Mouse (Mus musculus) liver, postnatal 0 days (tissue): ENCODE measurements around the gene Ube2t. TPM values are rescaled to one million over a fixed set of nuclear protein-coding genes. Genes with fewer than 3 reads are reported as not detected.

ENCODE experiments used
- ATAC-seq: fragments of 200-750 bp; cut with Nextera tagmentation; 2 replicates; pipeline ENCODE4 v1.8.0; 2017; ENCODE audit warnings: mild to moderate bottlenecking, moderate library complexity
- DNase-seq: peaks from one replicate; pipeline ENCODE4 v3.0.0-alpha.2; 2016
- H3K27ac ChIP-seq: fragments of 300-500 bp; sonication (generic); 2 replicates; pipeline ENCODE4 v1.5.1; 2014; ENCODE audit warnings: antibody characterized with exemption, moderate library complexity, mild to moderate bottlenecking, low read depth
- H3K27me3 ChIP-seq: fragments of 300-500 bp; sonication (generic); 2 replicates; pipeline ENCODE4 v1.6.1; 2014; ENCODE audit warnings: low read length, control low read depth, mixed read lengths; ENCODE audit not compliant: insufficient read depth
- H3K36me3 ChIP-seq: fragments of 300-500 bp; sonication (generic); replicated peaks from 2 replicates; pipeline ENCODE4 v1.6.1; 2014; ENCODE audit warnings: mild to moderate bottlenecking, control low read depth, low read length, moderate library complexity, mixed read lengths; ENCODE audit not compliant: insufficient read depth
- H3K4me1 ChIP-seq: fragments of 300-500 bp; sonication (generic); 2 replicates; pipeline ENCODE4 v1.6.1; 2014; ENCODE audit warnings: antibody characterized with exemption, mild to moderate bottlenecking, control low read depth; ENCODE audit not compliant: insufficient read depth
- H3K4me2 ChIP-seq: fragments of 300-500 bp; sonication (generic); 2 replicates; pipeline ENCODE4 v1.6.1; 2014; ENCODE audit warnings: low read depth, mild to moderate bottlenecking, low read length, moderate library complexity, mixed read lengths
- H3K4me3 ChIP-seq: fragments of 300-500 bp; sonication (generic); 2 replicates; pipeline ENCODE4 v1.5.1; 2014; ENCODE audit warnings: low read depth, low read length
- H3K9ac ChIP-seq: fragments of 300-500 bp; sonication (generic); replicated peaks from 2 replicates; pipeline ENCODE4 v1.6.1; 2014; ENCODE audit warnings: mild to moderate bottlenecking, moderate library complexity
- H3K9me3 ChIP-seq: fragments of 300-500 bp; sonication (generic); 2 replicates; pipeline ENCODE4 v1.6.1; 2016; ENCODE audit warnings: mild to moderate bottlenecking, control low read depth, low read length, mixed read lengths
- CTCF ChIP-seq: sonication (generic); IDR thresholded peaks from 2 replicates; pipeline ENCODE4 v1.5.1; 2016; ENCODE audit warnings: antibody characterized with exemption, low read depth
- EP300 ChIP-seq: IDR thresholded peaks from 2 replicates; pipeline ENCODE4 v1.6.1; 2016; ENCODE audit warnings: antibody characterized with exemption, low read depth, mild to moderate bottlenecking
- WGBS: fragments of 180-500 bp; shearing (Covaris S2); extraction: QIAGEN DNeasy Blood & Tissue Kit; methylation state at CpG from one replicate; pipeline ENCODE4 v1.1.7; 2014; ENCODE audit not compliant: insufficient replicate concordance; 5-methylcytosine and 5-hydroxymethylcytosine counted together
- polyA plus RNA-seq: library from polyadenylated mRNA; unstranded; fragments of >200 nt; fragmentation: Nextera tagmentation; extraction: Ambion mirVana; gene quantifications from 2 replicates; pipeline ENCODE4 v1.2.1, GENCODE M21; 2015

Ube2t gene
- polyA plus RNA-seq, 1 experiment from 2014 or later: 17.6 TPM

GRCm38 (mm10) chr1:134938233-134938632, 24.1 kb upstream of the Ube2t start:
- ATAC-seq (no peak), DNase-seq (no peak)
- Histone ChIP-seq H3K36me3 (no peaks in the 10 kb centered on the region), H3K9me3 (no peaks in the 10 kb centered on the region), H3K4me1 (peaks cover 3% of the 10 kb centered on the region; the same call in 1 of the 2 replicates), H3K27ac (no peak overlapping the region), H3K4me2 (no peak overlapping the region), H3K4me3 (no peak overlapping the region), H3K27me3 (no peaks in the 10 kb centered on the region), H3K9ac (no peak overlapping the region)
- TF ChIP-seq EP300 (no peak), CTCF (no peak)
- 71% methylated on average over 1 of the region's 1 CpGs for WGBS

- Histone ChIP-seq H3K27ac (no peak overlapping the region), H3K4me2 (no peak overlapping the region), H3K9ac (no peak overlapping the region), H3K4me1 (peaks cover 3% of the 10 kb centered on the region; the same call in 1 of the 2 replicates), H3K27me3 (no peaks in the 10 kb centered on the region), H3K4me3 (no peak overlapping the region), H3K9me3 (no peaks in the 10 kb centered on the region), H3K36me3 (peaks cover 2% of the 10 kb centered on the region; the same call in 1 of the 2 replicates)
- no peak for ATAC-seq
- WGBS: 66% methylated on average over 4 of the region's 4 CpGs
- DNase-seq: no peak
- TF ChIP-seq EP300 (no peak), CTCF (no peak)
These were observed 21.5 kb upstream of the Ube2t start for GRCm38 (mm10) chr1:134940863-134941262.

GRCm38 (mm10) chr1:134942898-134943297, 19.5 kb upstream of the Ube2t start:
- H3K9me3 ChIP-seq: no peaks in the 10 kb centered on the region
- H3K27me3 ChIP-seq: no peaks in the 10 kb centered on the region
- ATAC-seq (no peak), DNase-seq (no peak)
- no peak overlapping the region for H3K9ac ChIP-seq
- no peak overlapping the region for H3K4me3 ChIP-seq
- TF ChIP-seq CTCF: no peak
- TF ChIP-seq EP300: no peak
- no peak overlapping the region for H3K27ac ChIP-seq
- peaks cover 3% of the 10 kb centered on the region; the same call in 1 of the 2 replicates for H3K4me1 ChIP-seq
- peaks cover 5% of the 10 kb centered on the region; the same call in 1 of the 2 replicates for H3K36me3 ChIP-seq
- no peak overlapping the region for H3K4me2 ChIP-seq
- 79% methylated on average over 2 of the region's 2 CpGs for WGBS

- peaks cover 6% of the 10 kb centered on the region; the same call in 1 of the 2 replicates for H3K36me3 ChIP-seq
- no peak for DNase-seq
- H3K9me3 ChIP-seq: no peaks in the 10 kb centered on the region
- H3K27ac ChIP-seq: no peak overlapping the region
- no peaks in the 10 kb centered on the region; the same call in 1 of the 2 replicates for H3K4me1 ChIP-seq
- no peak overlapping the region for H3K4me2 ChIP-seq
- 92% methylated on average over 7 of the region's 7 CpGs for WGBS
- no peaks in the 10 kb centered on the region for H3K27me3 ChIP-seq
- no peak overlapping the region for H3K9ac ChIP-seq
- TF ChIP-seq CTCF (no peak), EP300 (no peak)
- no peak for ATAC-seq
- H3K4me3 ChIP-seq: no peak overlapping the region
These were observed 14.8 kb upstream of the Ube2t start for GRCm38 (mm10) chr1:134947590-134947989.

GRCm38 (mm10) chr1:134949946-134950345, 12.4 kb upstream of the Ube2t start:
- Histone ChIP-seq H3K9me3 (no peaks in the 10 kb centered on the region), H3K36me3 (peaks cover 6% of the 10 kb centered on the region; the same call in 1 of the 2 replicates), H3K4me1 (peaks cover 6% of the 10 kb centered on the region), H3K4me2 (no peak overlapping the region), H3K4me3 (no peak overlapping the region), H3K9ac (no peak overlapping the region), H3K27ac (no peak overlapping the region), H3K27me3 (no peaks in the 10 kb centered on the region)
- no peak for DNase-seq
- WGBS: 87% methylated on average over 3 of the region's 3 CpGs
- ATAC-seq: no peak
- no peak for TF ChIP-seq CTCF

GRCm38 (mm10) chr1:134955050-134955636, 7.2 kb upstream of the Ube2t start:
- peak; percentile 53 for ATAC-seq
- H3K27ac ChIP-seq: peak overlapping the region; percentile 78
- H3K9ac ChIP-seq: peak overlapping the region; percentile 78
- DNase-seq: no peak
- H3K36me3 ChIP-seq: no peaks in the 10 kb centered on the region
- H3K9me3 ChIP-seq: no peaks in the 10 kb centered on the region
- H3K4me3 ChIP-seq: peak overlapping the region; percentile 77
- peak overlapping the region; percentile 95 for H3K4me2 ChIP-seq
- H3K4me1 ChIP-seq: peaks cover 10% of the 10 kb centered on the region
- 6% methylated on average over 15 of the region's 16 CpGs for WGBS
- TF ChIP-seq EP300 (no peak), CTCF (no peak)
- no peaks in the 10 kb centered on the region for H3K27me3 ChIP-seq
